Mouse (Mus musculus): ENCODE results near the gene Slc26a10. TPM values are rescaled to one million over a fixed set of nuclear protein-coding genes. Genes with fewer than 3 reads are reported as not detected.
"Not testable (repeated sequence)": the region's sequence is repeated elsewhere in the genome, so short reads cannot be mapped to it uniquely, and the experiment has no call there.

Slc26a10 gene
- total and polyA plus RNA-seq, 3 experiments, result 13.2 to 40.5 (median 14.7) TPM

- Histone ChIP-seq H3K79me2 (replicated peaks; ENCODE audit: control insufficient read depth, insufficient read depth, low read length) (no peaks in the 10 kb centered on the region), H3K27ac (peak overlapping the region; percentile 91), H3K36me3 (ENCODE audit: control insufficient read depth, insufficient read depth, low read length) (no peaks in the 10 kb centered on the region), H3K9ac (ENCODE audit: low read depth, low read length) (no peak overlapping the region), H3K27me3 (ENCODE audit: control insufficient read depth, insufficient read depth, low read length) (no peaks in the 10 kb centered on the region), H3K4me3 (no peak overlapping the region), H3K4me1 (ENCODE audit: control insufficient read depth, insufficient read depth, low read length) (peaks cover 1% of the 10 kb centered on the region; the same call in 1 of the 2 replicates)
- TF ChIP-seq CTCF (IDR thresholded peaks at IDR 0.05) (no peak), EP300 (IDR thresholded peaks at IDR 0.05; ENCODE audit: insufficient read depth, low read depth, low read length) (no peak), POLR2A (IDR thresholded peaks at IDR 0.05; ENCODE audit: insufficient read depth, low read depth, low read length) (no peak)
- WGBS, result 85% methylated on average over 8 of the region's 8 CpGs
- DNase-seq, result peak in 1 of 2 experiments; percentile 18
- intact Hi-C loops (cut with DNase I), result no loop called here
Observed at GRCm38 (mm10) chr10:127197104-127197503, 16.7 kb upstream of the Slc26a10 start.

- Histone ChIP-seq H3K27me3 (ENCODE audit: control insufficient read depth, insufficient read depth, low read length) (no peaks in the 10 kb centered on the region), H3K27ac (peak overlapping the region; percentile 91), H3K79me2 (replicated peaks; ENCODE audit: control insufficient read depth, insufficient read depth, low read length) (no peaks in the 10 kb centered on the region), H3K9ac (ENCODE audit: low read depth, low read length) (peak overlapping the region; percentile 21; the same call in 1 of the 2 replicates), H3K4me1 (ENCODE audit: control insufficient read depth, insufficient read depth, low read length) (peaks cover 1% of the 10 kb centered on the region; the same call in 1 of the 2 replicates), H3K36me3 (ENCODE audit: control insufficient read depth, insufficient read depth, low read length) (no peaks in the 10 kb centered on the region), H3K4me3 (peak overlapping the region; percentile 84)
- peak; percentile 64 to 82 for DNase-seq
- TF ChIP-seq CTCF (IDR thresholded peaks at IDR 0.05), result no peak
- TF ChIP-seq POLR2A (IDR thresholded peaks at IDR 0.05; ENCODE audit: insufficient read depth, low read depth, low read length), result peak; percentile 78
- 0 out of 2 replicates have a peak, but pooled peaks have one; percentile 39 for TF ChIP-seq EP300 (IDR thresholded peaks at IDR 0.05; ENCODE audit: insufficient read depth, low read depth, low read length)
- intact Hi-C loops (cut with DNase I), result no loop called here
- WGBS, result 12% methylated on average over 5 of the region's 5 CpGs
Observed at GRCm38 (mm10) chr10:127196392-127196791, 15.9 kb upstream of the Slc26a10 start.

- no peak for TF ChIP-seq CTCF (IDR thresholded peaks at IDR 0.05)
- no peak for TF ChIP-seq POLR2A (IDR thresholded peaks at IDR 0.05; ENCODE audit: insufficient read depth, low read depth, low read length)
- no peaks in the 10 kb centered on the region for H3K27me3 ChIP-seq (ENCODE audit: control insufficient read depth, insufficient read depth, low read length)
- H3K27ac ChIP-seq, result peak within 1 kb of the TSS; percentile 91
- H3K9ac ChIP-seq (ENCODE audit: low read depth, low read length), result peak within 1 kb of the TSS; percentile 81
- peaks cover 3% of the 10 kb centered on the region; the same call in 1 of the 2 replicates for H3K4me1 ChIP-seq (ENCODE audit: control insufficient read depth, insufficient read depth, low read length)
- no peaks in the 10 kb centered on the region for H3K36me3 ChIP-seq (ENCODE audit: control insufficient read depth, insufficient read depth, low read length)
- H3K79me2 ChIP-seq (replicated peaks; ENCODE audit: control insufficient read depth, insufficient read depth, low read length), result no peaks in the 10 kb centered on the region
- H3K4me3 ChIP-seq, result peak within 1 kb of the TSS; percentile 84
- intact Hi-C loops (cut with DNase I), result loop anchor here (2.0 kb wide), 1 partner anchor 15 kb away; the partner anchor contains the start of gene Slc26a10
- under 1% methylated on average over 45 of the region's 47 CpGs for WGBS
- DNase-seq, result peak; percentile 60 to 61
Observed at GRCm38 (mm10) chr10:127195328-127196129, 15.1 kb upstream of the Slc26a10 start, which contains the start of gene Dtx3. Dtx3 (minus strand) TSS chr10:127195728.

DNA sequence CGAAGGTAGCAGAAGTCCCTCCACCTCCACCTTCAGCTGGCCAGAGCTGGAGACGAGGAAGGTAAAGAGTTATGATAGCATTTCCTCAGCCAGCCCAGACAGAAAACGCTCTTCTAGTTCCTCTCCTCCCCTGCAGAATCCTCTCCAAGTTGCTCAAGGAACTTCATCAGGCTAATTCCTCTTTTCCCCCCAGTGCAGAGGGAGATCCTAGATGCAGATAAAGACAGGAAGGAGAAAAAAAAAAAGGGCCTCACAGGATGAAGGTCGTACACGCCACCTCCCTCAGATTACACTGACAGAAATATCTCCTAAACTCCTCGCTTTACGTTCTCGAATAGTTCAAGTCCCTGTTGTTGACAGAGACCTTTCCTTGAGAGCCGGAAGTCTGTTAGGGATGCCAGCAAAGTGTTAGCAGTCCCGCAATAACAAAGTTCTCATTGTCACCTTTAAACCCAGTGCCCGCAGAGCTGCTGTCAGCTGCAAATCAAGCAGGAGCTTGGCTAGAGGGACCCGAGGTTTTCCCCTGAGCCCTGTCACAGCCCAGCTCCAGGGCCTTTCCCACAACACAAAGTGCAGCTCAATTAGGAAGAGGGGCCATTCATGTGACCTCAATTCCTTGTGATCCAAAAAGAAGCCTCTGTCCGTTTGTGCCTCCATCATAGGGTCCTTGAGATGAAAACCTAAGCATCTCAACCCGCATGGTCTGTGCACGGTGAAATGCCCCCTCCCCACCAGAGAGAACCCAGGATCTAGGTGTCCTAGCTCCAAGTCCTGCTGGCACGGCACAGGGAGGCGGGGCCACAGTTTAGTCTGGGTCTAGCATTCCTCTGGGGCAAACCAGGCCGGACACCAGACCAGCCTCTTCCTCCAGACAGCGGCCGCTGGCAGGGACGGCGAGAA is 14.2 kb upstream of the Slc26a10 start:
- no peaks in the 10 kb centered on the region for H3K36me3 ChIP-seq (ENCODE audit: control insufficient read depth, insufficient read depth, low read length)
- intact Hi-C loops (cut with DNase I), result loop anchor here (2.0 kb wide), 1 partner anchor 14 kb away; the partner anchor contains the start of gene Slc26a10
- H3K27me3 ChIP-seq (ENCODE audit: control insufficient read depth, insufficient read depth, low read length), result no peaks in the 10 kb centered on the region
- peak overlapping the region; percentile 84 for H3K4me3 ChIP-seq
- DNase-seq, result peak; percentile 82
- WGBS, result 10% methylated on average over 22 of the region's 22 CpGs
- peaks cover 3% of the 10 kb centered on the region; the same call in 1 of the 2 replicates for H3K4me1 ChIP-seq (ENCODE audit: control insufficient read depth, insufficient read depth, low read length)
- H3K79me2 ChIP-seq (replicated peaks; ENCODE audit: control insufficient read depth, insufficient read depth, low read length), result no peaks in the 10 kb centered on the region
- peak overlapping the region; percentile 81 for H3K9ac ChIP-seq (ENCODE audit: low read depth, low read length)
- peak overlapping the region; percentile 91 for H3K27ac ChIP-seq
- TF ChIP-seq POLR2A (IDR thresholded peaks at IDR 0.05; ENCODE audit: insufficient read depth, low read depth, low read length) (peak; percentile 46), CTCF (IDR thresholded peaks at IDR 0.05) (no peak)

DNA sequence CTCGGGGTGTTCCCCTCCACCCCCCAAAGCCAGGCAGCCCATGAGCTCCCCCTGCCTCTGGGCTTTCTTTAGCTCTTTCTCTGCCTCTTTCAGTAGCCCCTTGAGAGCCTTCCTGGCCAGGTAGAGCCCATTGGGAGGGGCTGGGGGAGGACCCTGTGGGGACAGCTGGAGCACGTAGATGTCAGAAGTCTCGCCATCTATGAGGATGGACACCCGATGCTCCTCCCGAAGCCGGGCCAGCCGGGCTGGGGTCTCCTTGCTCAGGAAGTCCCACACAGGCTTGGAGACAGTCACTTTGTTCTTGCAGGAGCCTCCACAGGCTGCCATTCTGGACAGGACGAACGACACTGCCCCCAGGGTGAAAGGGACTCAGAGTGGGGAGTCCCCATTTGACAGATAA is 12.6 kb upstream of the Slc26a10 start:
- H3K4me1 ChIP-seq (ENCODE audit: control insufficient read depth, insufficient read depth, low read length), result peaks cover 3% of the 10 kb centered on the region; the same call in 1 of the 2 replicates
- WGBS, result 85% methylated on average over 9 of the region's 9 CpGs
- H3K9ac ChIP-seq (ENCODE audit: low read depth, low read length), result no peak overlapping the region
- TF ChIP-seq CTCF (IDR thresholded peaks at IDR 0.05) (no peak), POLR2A (IDR thresholded peaks at IDR 0.05; ENCODE audit: insufficient read depth, low read depth, low read length) (no peak), EP300 (IDR thresholded peaks at IDR 0.05; ENCODE audit: insufficient read depth, low read depth, low read length) (no peak)
- no peaks in the 10 kb centered on the region for H3K79me2 ChIP-seq (replicated peaks; ENCODE audit: control insufficient read depth, insufficient read depth, low read length)
- no peak overlapping the region; the same call in 1 of the 2 replicates for H3K27ac ChIP-seq
- H3K27me3 ChIP-seq (ENCODE audit: control insufficient read depth, insufficient read depth, low read length), result no peaks in the 10 kb centered on the region
- intact Hi-C loops (cut with DNase I), result no loop called here
- no peak overlapping the region for H3K4me3 ChIP-seq
- H3K36me3 ChIP-seq (ENCODE audit: control insufficient read depth, insufficient read depth, low read length), result no peaks in the 10 kb centered on the region
- peak in 1 of 2 experiments; percentile 24 for DNase-seq

DNA sequence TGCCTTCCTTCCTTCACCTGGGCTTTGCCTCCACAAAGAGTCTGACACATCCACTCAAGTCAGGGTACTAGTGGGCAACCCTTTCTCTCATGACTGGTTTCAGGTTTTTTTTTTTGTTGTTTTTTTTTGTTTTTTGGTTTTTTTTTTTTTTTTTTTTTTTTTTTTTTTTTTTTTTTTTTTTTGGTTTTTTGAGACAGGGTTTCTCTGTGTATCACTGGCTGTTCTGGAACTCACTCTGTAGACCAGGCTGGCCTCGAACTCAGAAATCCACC is 11.5 kb upstream of the Slc26a10 start:
- not testable (repeated sequence) for H3K27ac ChIP-seq; H3K4me1 ChIP-seq (ENCODE audit: control insufficient read depth, insufficient read depth, low read length)
- WGBS, result 55% methylated on average over 1 of the region's 1 CpGs

More for the DNA sequence above, 11.5 kb upstream of the Slc26a10 start:
- H3K79me2 ChIP-seq (replicated peaks; ENCODE audit: control insufficient read depth, insufficient read depth, low read length); DNase-seq; H3K4me3 ChIP-seq; H3K9ac ChIP-seq (ENCODE audit: low read depth, low read length); H3K27me3 ChIP-seq (ENCODE audit: control insufficient read depth, insufficient read depth, low read length); H3K36me3 ChIP-seq (ENCODE audit: control insufficient read depth, insufficient read depth, low read length); intact Hi-C loops (cut with DNase I): not testable (repeated sequence)
